Mouse (Mus musculus) WW6 (cell line): ENCODE results near the gene Colq.
A peak's percentile ranks its signal among the peaks of the same experiment; 100 is the strongest.

Source experiments
- DNase-seq: peaks from one replicate; pipeline ENCODE4 v3.0.0-alpha.2; 2013; ENCODE audit warnings: low read depth, low spot score

Gene Colq

DNA sequence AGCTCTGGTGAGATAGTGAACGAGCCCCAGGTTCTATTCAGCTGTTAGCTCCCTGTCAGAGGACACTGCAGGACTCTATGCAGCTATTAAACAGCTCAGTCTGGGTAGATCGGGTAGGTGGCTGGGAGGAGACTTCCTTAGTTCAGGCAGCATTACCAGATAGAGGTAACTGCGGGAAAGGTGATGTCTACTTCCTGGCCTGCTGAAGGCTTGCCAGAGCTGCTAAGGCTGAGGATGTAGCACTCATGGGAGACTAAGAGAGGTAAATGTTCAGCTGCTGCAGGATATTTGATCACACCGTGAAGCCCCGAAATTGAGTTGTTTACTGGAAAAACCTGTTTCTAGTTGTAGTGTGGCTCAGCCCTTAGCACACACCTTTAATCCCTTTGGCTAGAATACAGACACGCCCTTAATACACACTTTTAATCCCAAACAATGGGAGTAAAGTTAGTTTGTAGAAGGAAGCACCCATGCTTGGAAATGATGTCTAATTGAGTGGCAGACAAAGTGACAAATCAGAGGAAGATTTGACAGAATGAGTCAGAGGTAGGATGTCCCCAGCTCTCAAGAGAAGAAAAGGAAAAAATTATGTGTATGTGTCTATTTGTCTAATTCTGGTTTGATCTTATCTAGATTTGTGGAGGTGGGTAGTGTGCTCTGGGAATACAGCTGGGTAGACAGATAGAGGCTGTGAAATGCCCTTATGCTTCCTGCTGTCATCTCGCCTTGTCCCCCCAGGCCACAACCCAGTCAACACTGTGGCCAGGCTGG lies 65.9 kb downstream of the Colq start:
- DNase-seq: no peak

DNA sequence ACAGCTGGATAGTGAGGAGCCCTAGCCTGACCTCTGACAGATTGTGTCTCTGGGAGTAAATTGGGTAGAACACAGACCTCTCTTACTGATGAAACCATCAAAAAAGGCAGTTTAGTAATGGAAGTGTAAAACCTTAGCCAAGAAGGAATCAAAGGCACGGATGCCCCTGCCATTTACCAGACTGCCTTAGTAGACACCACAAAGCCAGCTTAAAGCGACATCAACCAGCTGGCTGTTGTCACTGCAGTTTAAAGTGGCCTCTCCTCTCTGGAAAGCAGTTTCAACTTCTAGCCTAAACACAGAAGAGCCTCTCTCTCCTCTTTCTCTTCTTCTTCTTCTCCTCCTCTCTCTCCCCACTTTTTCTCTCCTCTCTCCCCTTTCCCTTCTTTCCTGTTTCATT lies 69.8 kb downstream of the Colq start:
- DNase-seq: no peak

GRCm38 (mm10) chr14:31519165-31519564 lies 72.0 kb downstream of the Colq start:
- DNase-seq: no peak

- DNase-seq: no peak
These were observed 75.2 kb downstream of the Colq start for GRCm38 (mm10) chr14:31515895-31516294.

DNA sequence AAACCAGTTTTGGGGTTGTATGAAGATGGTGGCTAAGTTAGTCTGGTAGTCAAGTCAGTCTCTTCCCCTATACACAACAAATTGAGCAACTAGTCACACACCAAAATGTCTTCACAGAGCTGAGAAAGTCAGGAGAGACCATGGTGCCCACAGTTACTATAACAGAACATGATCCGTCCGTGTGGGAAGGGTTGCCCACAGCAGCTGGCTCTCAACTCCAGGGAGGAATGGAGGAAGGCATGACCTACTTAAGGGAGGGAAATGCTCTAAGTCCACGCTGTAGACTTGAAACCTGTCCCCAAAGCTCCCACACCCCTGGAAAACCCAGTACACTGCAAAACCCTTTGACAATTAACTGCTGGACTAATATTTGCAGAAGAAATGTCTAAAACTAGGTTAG lies 80.8 kb downstream of the Colq start:
- DNase-seq: no peak

DNA sequence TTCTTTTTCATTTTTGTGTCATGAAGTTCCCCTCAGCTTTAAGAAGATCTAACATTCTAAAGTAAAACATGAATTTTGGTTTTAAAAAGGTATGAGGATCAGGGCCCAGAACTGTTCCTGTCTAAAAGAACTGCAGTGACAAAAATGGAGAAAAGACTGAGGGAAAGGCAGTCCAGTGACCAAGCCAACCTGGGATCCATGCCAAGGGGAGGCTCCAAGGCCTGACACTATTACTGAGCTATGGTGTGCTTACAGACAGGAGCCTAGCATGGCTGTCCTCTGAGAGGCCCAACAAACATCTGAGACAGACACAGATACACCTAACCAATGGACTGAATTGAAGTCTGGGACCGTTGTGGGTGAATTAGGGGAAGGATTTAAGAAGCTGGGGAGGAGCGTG lies 81.2 kb downstream of the Colq start:
- DNase-seq: no peak

GRCm38 (mm10) chr14:31506456-31506855 lies 84.7 kb downstream of the Colq start:
- no peak for DNase-seq

- no peak for DNase-seq
These were observed 87.7 kb downstream of the Colq start for GRCm38 (mm10) chr14:31503406-31503805.

DNA sequence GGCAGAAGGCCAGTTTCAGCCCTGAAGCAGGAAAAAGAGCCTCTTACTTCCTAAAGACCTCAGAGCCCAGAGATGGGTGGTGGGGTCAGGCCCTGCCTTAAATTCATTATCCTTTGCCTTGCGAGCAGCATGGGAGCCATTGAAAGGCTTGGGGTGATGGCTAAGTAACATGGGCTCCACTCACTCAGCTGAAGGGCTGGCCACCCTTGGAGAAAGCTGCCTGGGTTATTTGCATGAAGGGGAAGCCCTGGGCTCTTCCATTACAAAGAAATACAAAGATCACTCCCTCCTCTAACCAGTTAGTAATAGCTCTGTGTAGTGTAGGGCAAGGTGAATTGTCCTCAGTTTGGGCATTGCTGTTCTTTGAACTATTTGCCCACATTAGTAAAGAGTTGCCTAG lies 91.6 kb downstream of the Colq start:
- no peak for DNase-seq

GRCm38 (mm10) chr14:31496241-31496646 lies 94.9 kb downstream of the Colq start:
- no peak for DNase-seq

DNA sequence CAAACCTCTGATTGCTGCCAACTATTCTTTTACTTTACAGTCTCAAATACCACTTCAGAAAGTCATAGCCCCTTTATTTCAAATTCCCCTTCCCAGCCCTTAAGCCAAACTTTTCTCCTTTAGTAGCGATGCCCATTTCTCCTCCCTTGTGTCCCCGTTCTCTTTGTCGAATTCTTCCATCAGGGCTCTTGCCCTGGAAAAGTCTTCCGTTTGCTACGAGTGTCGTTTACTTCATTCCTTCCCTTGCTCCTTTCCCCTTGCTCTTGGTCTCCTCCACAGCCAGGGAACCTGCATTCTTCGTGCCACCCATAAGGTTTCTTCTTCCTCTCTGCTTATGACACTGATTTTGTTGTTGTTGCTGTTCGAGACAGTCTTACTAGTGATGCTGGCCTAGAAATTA lies 95.6 kb downstream of the Colq start:
- no peak for DNase-seq

GRCm38 (mm10) chr14:31494975-31495455 lies 96.1 kb downstream of the Colq start, which contains the start of gene Mettl6:
Gene Mettl6, minus strand, starts transcription at chr14:31495040.
- peak; percentile 62 for DNase-seq

GRCm38 (mm10) chr14:31494349-31494974 lies 96.7 kb downstream of the Colq start, which contains the start of gene Eaf1:
Gene Eaf1, plus strand, starts transcription at chr14:31494399.
- DNase-seq: no peak

DNA sequence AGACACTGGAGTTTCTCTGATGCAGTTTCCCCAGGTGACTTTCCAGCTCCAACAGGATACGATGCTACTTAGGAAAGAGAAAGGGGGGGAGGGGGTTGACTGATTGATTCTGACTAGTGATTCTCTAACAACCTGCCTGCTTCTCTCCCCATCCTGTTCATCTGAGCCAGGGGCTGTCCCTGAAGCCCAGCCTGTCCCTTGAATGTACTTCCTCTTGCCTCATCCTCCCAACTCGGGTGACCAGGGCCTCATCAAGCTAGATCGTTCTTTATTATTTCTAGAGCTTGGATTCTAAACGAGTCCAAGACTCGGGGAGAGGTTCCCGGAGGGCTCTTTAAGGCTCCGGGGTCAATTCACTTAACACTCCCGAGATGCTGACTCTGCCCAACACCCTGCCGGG lies 97.2 kb downstream of the Colq start:
- DNase-seq: no peak

DNA sequence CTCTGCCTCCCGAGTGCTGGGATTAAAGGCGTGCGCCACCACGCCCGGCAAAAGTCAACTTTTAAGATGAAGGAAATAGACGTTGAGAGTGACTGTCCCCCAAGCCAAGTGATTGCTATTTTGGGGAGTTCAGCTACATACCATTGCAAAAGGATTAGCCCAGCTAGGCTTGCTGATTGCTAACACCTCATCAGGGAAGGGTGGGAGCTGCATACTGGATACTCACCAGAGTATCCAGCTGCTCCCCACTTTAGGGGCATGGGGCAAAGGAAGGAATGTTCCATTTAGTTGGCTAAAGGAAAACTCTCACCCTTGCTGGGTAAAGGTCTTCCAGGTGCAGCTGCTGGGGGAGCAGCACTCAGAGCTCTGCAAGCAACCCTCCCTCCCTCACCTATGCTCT lies 103.1 kb downstream of the Colq start:
- DNase-seq: no peak

GRCm38 (mm10) chr14:31486465-31486864 lies 104.7 kb downstream of the Colq start:
- no peak for DNase-seq

- no peak for DNase-seq
These were observed 108.7 kb downstream of the Colq start for GRCm38 (mm10) chr14:31482417-31482816.

GRCm38 (mm10) chr14:31473297-31473696 lies 117.8 kb downstream of the Colq start:
- no peak for DNase-seq
